Mouse (Mus musculus) CH12F3 (cell line): Measurements from ENCODE around the gene Cnn1.
"Not testable (repeated sequence)": the region's sequence is repeated elsewhere in the genome, so short reads cannot be mapped to it uniquely, and the experiment has no call there.

Source experiments
- in situ Hi-C: fragments of 300-500 bp; cut with MboI; formaldehyde crosslinking; loops from 2 replicates; pipeline ENCODE4 v1.14.3; 2020; ENCODE audit warnings: low sequenced_read_pairs

Cnn1 gene

DNA sequence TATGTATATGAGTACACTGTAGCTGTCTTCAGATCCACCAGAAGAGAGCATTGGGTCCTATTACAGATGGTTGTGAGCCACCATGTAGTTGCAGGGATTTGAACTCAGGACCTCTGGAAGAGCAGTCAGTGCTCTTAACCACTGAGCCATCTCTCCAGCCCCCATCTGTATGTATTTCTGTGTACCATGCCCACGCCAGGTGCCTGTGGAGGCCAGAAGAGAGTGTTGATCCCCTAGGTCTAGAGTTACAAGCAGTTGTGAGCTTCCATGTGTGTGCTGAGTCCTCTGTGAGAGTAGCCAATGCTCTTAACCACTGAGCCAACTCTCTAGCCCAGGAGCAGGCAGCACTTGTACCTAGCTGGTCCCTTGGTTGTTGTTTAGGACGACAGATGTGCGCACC is 25.2 kb downstream of the Cnn1 start:
- in situ Hi-C loops = no loop called here

DNA sequence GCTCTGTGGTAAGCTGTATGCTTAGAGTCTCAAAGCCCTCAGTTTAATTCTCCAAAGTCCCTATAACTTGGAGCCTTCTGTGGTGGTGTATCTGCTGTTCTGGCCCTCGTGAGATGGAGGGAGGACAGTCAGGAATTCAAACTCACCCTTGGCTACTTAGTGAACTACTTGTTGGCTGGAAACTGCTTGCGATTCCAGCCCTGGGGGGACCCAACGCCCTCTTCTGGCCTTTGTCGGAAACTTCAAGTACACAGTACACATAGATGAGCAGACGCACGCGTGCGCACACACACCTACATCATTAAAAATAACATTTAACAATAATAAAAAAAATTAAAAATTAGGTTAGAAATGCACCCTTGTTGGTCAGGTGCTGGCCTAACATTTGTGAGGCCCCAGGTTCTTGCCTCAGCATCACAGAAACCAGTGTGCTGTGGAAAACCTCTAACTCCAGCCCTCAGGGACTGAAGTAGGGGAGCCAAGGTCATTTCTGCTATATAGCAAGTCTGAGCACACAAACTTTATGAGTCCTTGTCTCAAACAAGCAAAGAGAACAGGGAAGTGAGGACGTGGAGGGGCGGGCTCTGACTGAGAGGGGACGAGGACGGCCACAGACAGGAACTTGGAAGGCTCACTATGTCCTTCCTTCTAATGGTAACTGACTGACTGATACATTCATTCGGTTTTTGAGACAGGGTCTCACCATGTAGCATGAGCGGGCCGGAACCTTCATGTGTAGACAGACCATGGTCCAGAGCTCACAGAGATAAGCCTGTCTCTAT is 26.4 kb downstream of the Cnn1 start:
- in situ Hi-C loops = no loop called here

GRCm38 (mm10) chr9:22131226-22131981 is 32.4 kb downstream of the Cnn1 start:
- in situ Hi-C loops = no loop called here

- in situ Hi-C loops = no loop called here
Measured at GRCm38 (mm10) chr9:22132220-22132619, 33.2 kb downstream of the Cnn1 start.

- in situ Hi-C loops = no loop called here
Measured at GRCm38 (mm10) chr9:22134246-22134890, 35.4 kb downstream of the Cnn1 start.

DNA sequence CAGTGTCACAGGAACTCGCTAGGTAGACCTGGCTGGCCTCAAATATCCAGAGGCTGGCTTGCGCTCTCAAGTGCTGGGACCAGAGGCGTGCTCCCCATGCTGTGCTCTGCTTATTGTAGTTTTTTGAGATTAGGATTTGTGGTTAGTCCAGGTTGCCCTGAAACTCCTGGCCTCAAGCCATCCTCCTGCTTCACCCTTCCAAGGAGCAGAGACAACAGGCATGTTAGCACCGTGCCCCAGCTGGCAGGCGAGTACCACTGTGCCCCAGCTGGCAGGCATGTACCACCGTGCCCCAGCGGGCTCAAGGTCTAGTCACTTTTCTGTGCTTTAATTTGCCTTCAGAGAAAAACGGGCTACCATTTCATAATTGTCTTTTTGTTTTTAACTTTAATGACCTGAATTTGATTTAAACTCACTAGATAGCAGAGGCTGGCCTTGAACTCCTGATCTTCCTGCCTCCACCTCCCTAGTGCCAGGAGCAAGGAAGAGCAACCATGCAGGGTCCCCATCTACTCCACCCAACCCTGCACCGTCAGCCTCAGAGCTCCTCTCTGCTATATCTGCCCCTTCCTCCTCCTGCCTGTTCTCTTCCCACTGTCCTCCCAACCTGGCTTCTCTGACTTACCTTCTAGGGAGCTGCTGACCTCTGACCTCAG is 36.1 kb downstream of the Cnn1 start:
- in situ Hi-C loops = no loop called here

GRCm38 (mm10) chr9:22135644-22136390 is 36.8 kb downstream of the Cnn1 start, which contains the start of gene Acp5:
Acp5 (minus strand) TSS chr9:22135711.
- in situ Hi-C loops = no loop called here

DNA sequence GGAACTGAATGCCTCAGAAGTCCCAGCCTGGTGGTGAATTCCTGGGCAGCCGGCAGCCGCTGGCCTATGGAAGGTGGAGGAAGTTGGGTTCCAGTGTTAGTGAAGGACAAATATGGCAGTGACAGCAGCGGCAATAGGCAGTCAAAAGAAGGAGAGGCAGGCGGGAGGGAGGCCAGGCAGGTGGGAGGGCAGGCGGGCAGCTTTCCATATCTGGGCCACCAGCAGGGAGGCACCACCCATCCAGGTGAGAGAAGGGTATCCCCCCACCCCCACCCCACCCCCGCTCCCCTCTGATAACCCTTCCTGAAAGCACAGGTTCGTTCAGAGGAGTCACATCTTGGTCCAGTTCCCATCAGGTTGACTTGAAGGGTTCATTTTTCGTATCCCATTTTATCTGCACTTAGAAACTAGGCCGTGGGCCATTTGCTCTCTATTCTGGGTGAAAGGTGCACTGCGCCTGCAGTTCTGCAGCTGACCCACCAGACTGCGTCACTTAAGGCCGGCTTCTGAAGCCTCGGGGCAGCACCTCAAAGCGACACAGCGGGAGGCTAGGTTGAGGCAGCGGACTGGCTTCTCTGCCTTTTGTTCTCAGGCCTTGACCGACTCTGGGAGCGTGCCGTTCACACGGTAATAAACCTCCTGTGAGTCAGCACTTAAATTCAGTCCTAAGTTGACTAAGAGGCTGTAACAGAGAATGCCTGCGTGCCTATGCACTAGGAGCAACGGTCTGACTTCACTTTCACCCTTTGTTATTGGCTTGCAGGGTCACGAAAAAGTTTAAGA is 37.9 kb downstream of the Cnn1 start:
- in situ Hi-C loops = no loop called here

DNA sequence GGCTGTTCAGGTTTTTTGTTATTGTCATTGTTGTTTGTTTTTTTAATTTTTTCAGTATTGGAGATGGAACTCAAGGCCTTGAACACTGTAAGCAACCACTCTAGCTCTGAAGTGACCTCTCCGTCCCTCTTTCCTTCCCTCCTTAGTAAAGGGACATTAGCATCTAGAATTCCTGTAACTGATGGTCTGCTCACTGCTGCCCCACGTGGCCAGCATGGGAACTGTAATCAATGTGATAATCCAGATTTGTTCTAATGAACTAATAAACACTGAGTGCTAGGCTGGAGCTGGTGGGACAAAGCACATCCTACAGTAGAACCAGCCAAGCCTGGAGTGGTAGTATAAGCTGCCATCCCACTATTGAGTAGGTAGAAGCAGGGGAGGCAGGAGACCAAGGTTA is 39.5 kb downstream of the Cnn1 start:
- in situ Hi-C loops = no loop called here

DNA sequence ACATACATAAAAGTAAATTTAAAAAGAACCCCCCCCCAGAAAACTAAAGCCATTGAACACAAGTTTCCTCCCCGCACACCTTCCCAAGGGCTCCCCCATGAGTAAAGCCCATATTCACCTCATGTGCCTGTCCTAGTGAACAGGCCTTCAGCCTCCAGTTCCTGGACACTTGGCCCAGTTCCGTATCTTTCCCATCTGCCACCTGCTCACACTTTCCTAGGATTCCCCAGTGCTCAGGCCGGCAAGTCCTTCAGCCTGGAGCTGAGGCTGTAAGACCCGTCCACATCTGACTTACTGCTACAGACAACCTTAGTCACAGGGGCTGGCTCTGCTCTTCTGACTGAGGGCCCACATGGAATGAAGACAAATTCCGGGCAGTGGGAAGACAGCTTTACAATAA is 40.7 kb downstream of the Cnn1 start:
- in situ Hi-C loops = no loop called here

DNA sequence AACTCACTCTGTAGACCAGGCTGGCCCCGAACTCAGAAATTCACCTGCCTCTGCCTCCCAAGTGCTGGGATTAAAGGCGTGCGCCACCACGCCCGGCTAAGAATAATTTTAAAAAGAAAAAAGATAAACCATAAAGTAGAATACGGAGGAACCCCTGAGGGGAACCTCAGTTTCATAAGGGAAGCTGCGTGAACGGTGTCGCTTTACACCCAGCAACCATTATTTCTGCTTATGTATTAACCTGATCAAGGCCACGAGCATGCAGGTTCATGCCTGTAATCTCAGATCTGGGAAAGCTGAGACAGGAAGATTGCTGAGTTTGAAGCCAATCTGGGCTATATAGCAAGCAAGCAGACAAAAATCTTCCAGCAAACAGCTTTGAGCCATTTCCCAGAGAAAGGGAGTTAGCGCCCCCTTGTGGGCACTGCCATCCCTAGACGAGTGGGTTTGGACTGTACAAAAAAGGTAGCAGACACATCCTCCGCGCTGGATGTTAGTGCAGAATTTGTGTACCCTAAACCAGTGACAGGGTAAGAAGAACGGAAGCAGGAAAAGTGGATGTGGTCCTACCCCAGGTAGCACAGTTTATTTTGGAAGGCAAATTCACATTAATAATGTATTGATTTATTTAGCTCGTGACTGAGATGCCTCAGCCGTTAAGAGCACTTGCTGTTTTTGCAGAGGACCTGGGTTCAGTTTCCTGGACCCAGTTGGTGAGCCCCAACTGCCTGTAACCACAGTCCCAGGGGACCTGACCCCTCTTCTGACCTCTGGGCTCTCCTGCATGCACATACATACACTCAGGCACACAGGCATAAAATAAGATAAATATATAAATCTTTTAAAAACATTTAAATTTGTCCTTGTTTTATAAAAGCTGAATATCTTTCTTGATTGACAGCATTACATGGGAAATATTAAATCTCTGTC is 44.4 kb downstream of the Cnn1 start:
- in situ Hi-C loops = no loop called here

- in situ Hi-C loops = no loop called here
Measured at GRCm38 (mm10) chr9:22144304-22144965, 45.4 kb downstream of the Cnn1 start.

GRCm38 (mm10) chr9:22149426-22150248 is 50.6 kb downstream of the Cnn1 start:
- in situ Hi-C loops = no loop called here

GRCm38 (mm10) chr9:22150249-22150693 is 51.3 kb downstream of the Cnn1 start:
- in situ Hi-C loops = not testable (repeated sequence)

- in situ Hi-C loops = no loop called here
Measured at GRCm38 (mm10) chr9:22150946-22151345, 51.9 kb downstream of the Cnn1 start.

- in situ Hi-C loops = no loop called here
Measured at GRCm38 (mm10) chr9:22153810-22154209, 54.8 kb downstream of the Cnn1 start.

- in situ Hi-C loops = no loop called here
Measured at GRCm38 (mm10) chr9:22155614-22156013, 56.6 kb downstream of the Cnn1 start.
